Mouse (Mus musculus): ENCODE measurements at regions not wholly inside any gene's neighbourhood (a gene's known extent, or its start where the extent isn't known, plus 50 kb on each side); places are given as distances from the start of the nearest gene placed in this dataset.

DNA sequence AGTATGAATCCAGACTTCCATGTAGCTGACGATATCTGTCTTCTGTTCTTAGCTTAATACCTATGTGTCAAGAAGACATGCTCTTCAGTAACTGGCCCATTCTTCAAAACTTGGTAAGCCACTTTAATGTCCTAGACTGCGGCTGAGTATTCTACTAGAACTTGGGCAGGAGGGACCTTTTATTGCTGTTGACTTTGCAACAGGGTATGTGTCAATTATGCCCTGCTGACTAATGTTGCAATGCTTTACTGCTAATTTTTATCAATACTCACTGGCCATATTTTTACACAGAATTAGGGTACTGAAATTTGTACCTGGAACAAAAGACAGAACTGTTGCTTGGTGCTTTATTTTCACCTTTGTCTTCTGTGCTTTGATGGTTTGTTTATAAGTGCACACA, 746.9 kb downstream of the Ppargc1a start:
- DNase-seq = no peak

DNA sequence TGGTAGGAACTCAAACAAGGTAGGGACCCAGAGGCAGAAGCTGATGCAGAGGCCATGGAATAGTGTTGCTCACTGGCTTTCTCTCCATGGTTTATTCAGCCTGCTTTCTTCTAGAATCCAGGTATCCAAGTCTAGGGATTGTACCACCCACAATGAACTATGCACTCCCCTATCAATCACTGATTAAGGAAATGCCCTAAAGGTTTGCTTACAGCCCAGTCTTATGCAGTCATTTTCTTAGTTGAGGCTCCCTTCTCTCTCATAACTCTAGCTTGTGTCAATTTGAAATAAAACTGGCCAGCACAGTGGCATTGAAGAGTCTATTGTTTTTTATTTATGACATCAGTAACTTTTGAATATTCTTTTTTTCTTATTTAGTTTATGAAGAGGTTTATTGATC, 747.6 kb downstream of the Ppargc1a start:
- no peak for DNase-seq

DNA sequence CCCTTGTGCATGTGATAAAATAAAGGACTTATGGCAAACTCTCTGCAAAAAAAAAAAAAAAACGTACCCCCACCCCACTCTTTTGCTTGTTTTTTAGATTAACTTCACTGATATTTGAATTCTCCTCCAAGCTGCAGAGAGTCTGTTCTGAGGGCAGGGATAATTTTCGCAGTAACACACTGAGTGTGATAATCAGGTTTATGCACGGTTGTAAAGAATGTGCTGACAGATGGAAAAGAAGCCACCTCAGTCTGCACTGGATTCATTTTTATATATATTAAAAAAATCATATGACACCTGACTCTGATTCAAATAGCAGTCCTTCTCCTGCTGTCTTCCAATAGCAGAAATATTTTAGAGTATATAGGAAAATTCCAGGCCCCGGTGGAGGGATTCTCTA, 736.5 kb upstream of the Adgra3 start:
- no peak for DNase-seq

DNA sequence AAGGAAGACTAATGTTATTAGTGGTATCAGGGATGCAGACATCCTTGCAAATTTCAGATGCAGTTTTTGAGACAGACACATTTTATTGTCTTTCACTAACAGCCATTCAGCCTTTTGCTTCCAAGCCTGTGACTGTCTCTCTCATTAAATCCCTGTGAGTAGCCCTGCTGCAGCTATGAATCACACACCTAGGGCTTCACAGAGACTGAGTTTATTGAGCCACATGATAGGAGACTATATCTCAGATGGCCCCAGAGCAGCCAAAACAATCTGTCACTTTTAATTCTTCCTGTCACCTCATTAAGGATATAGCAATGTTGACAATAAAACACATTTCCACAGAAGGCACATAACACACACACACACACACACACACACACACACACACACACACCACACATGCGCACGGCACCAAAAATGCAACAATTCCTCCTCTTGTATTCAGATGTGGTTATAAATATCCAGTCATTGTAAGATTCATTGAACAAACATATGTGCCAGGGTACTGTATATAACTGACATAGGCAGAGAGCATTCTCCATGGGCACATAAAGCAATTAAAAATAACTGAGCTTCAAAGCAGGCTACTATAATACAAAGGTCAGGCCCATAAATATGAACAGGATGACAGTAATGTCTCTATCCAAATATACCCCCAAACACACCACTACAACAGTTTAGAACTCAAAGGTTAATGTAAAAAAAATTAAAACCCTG, 735.8 kb upstream of the Adgra3 start:
- DNase-seq = peak; percentile 23

DNA sequence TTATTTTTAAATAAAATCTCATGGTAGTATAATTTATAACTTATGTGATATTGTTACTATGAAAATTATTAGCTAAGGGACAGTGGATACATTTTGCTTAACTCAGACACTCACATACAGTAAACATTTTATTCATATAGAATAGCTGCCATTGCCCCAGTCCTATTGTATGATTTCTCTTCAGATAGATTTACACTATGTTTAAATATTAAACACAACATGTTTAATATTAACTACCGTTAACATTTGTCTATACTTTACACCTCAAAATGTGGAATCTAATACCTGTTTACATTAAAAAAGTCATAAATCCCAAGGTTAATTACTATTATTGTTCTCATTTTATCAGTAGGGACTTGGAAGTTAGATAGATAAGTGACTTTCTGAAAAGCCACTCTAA, 734.8 kb upstream of the Adgra3 start:
- no peak for DNase-seq

DNA sequence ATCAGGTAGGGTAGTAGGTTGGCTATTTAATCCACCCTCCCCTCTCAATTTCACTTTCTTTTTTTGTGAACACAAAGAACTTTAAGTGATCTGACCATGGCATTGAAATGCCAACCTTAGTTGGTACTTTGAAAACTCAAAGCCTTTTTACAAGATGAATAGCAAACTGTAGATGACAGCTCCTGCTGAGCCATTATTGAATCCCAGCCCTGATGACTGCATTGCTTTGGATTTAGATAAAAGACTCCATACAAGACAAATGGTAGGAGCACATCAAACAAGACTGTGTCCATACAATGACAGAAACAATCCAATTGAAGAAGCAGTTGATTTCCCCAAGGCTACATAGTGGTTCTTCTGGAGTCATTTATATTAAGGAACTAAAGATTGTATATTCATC, 726.5 kb upstream of the Adgra3 start:
- peak; percentile 58 for DNase-seq

DNA sequence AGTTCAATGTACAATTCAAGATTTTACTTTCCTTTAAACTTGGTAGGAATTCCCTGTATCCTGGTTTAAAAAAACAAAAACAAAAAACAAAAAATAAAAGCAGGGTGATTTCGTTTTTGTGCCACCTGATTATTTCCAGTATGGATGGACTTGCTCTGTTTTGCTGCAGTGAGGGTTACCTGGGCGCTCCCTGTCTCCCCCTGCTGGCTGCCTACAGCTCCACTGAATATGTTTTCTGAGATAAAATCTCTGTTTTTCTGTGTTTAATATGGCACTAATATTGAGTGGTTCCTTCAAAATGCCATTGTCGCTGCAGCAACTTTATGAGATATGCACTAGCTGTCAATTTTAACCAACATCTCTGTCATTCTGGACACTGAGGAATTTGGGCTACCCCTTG, 720.3 kb upstream of the Adgra3 start:
- no peak for DNase-seq

DNA sequence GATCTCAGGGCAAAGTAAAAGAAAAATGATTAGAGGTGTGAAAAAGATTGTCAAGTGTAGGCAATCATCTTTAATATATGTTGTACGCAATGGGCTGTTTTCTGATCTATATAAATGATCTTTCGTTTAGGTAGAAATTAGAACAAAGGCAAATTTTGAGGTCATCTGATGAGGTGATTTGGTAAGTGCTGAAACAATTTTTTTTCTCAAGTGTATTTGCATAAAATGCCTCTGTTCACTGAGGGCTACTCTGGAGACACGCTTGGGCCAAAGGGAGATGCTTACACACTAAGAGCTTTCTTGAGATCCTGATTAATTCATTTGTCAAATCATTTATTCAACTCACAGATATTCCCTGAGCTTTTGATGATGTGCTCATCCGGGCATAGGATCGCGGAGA, 719.4 kb upstream of the Adgra3 start:
- no peak for DNase-seq

DNA sequence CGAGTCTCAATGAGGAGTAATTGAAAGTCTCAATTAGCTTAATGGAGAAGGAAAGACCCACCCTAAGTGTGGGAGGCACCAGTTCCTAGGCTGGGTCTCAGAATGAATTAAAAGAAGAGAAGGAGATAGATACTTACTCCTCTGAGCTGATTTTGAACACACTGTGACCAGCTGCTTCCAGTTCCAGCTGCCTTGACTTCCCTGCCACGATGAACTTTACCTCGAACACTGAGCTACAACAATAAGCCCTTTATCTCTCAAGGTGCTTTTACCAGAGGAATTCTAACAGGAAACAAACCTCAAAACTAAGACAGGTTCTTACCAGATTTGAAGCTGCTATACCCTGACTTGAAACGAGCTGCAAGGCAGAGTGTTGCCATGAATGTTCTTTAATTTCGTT, 703.5 kb upstream of the Adgra3 start:
- DNase-seq = no peak

DNA sequence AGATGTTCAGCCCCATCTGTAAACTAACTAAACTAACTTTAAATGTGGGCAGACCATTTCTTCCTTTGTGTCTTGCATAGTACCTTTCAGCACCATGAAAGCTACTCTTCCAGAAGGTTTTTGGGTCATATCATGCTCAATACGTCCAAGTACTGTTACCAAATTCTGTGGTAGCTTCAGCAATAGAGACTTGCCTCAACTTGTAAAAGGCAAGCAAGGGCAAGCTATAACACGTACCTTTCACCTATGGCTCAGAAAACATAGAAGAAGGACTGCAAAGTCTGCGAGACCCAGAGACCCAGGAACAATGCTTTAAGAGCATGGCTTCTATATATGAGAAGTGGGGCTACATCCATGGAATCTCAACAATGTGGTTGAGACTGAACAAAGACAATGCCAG, 701.6 kb upstream of the Adgra3 start:
- DNase-seq = no peak

DNA sequence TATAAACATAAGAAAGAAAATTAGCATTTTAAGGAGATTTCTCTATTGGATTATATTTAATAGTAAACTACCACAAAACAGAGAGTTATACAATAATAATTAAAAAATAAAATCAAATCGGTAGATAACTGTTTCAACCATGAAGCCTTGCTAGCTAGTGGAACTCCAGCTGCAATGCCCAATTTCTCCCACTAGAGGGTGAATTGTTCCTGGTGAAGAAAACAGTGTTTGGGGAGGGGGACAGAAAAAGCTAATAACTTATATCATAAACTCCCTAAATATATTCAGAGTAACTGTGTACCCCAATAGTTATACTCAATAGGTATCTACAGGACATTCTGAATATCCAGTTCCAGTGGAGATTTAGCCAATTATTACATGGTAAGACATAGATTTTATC, 694.0 kb upstream of the Adgra3 start:
- DNase-seq = peak; percentile 53

DNA sequence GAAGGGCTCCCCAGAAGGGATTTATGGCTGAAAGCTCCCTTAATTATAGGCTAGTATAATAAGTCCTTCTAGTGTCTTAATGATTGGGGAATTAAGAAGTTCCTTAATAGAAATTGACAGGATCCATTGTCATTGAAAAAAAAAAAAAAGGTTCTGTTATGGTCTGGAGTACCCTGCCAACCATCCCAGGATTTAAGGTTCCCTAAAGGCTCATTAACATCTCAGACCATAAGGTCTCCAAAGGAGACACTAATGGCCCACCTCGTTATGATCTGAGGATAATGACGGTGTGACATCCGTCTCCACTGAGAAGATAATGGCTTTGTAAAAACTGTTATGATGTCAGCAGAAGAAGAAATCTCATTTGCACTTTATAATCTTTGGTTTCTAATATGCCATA, 692.6 kb upstream of the Adgra3 start:
- DNase-seq = peak; percentile 39

DNA sequence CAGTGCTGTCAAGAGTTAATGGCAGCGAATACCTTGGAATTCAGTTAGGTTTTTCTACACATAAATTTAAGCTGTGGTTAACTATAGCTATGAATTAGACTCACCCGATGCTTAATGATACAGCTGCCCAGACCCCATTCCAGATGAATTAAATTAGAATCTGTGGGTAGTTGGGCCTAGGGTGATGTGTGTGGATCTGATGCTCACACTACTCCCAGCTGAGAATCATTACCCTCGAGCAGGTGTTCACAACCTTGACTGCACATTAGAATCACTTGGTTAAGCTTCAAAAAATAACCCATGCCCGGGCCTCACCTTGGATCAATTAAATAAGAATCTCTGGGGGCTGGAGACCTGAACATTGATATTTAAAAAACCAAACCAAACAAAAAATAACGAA, 684.2 kb upstream of the Adgra3 start:
- DNase-seq = no peak

DNA sequence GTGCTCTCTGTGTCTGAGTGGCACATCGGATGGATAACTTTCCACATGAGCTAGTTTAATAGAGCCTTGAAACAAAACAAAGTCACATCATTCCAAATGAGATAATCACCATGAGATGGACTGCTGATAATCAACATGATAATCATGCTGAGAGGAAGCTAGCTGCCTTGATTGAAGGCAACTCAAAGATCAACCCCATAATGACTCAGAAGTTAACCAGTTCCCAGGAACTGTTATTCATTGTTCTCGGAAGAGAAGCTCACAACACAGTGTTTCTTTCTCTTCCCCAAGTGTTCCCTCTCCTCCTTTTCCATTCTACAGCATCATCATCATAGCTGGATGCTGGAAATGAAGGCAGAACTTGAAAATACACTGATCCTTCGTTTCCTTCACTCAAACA, 674.9 kb upstream of the Adgra3 start:
- no peak for DNase-seq

DNA sequence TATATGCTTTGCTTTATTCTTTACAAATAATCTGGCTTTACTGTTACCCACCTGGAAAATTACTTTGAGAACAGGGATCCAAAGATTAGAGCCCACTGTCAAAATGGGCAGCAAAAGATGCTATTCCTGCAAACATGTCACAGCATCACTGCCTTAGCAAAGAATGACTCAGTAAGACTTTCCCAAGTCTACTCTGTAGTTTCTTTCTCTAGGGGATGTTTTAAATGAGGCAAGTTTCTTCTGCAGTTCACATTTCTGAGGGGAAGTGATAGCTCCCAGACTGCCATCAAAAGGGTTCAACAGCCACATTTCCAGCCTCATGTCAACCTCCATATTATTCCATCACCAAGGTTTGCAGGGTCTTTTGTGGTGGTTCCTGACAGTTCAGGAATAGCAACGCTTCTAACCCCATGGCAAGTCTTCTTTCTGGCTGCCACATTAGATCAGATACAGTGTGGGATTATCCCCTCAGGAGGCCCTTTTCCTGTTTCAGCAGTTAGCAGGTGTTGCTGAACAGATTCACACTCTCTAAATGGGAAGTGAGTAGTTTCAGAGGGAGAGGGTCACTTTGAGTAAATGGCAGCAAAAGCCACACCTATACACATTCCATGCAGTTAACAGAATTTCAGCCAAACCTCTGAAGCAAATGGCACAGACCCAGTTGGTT, 669.7 kb upstream of the Adgra3 start:
- DNase-seq = no peak

DNA sequence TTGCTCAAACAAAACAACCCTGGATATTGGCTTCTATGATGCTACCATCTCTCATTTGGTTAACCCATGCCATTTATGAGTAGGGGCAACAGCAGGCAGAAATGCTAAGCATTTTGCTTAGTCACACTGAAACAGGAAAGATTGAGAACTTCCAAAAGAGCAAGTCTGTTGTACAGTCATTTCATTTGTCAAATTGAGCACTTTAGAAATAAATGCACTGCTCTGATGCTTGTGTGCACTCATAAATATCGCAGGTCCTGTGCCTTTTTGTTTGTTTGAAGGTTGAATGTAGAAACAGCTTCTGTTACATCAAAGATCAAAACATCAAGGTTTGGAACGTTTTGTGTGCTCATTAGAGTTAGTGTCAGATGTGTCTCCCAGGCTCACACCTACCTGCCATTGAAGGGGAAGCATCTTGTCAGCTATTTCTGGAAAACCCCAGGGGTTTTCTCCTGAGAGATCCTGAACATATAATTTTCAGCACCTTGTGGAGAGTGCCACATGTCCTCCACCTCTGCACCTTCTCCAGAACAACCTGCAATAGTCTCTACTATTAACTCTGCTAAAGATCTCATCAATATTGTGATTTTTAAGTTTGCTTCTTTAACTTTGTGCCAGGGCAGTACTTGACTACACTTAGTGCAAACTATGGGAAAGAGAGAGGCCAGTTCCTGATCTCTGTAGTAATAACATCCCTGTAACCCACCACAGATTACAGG, 648.3 kb upstream of the Adgra3 start:
- DNase-seq = no peak

DNA sequence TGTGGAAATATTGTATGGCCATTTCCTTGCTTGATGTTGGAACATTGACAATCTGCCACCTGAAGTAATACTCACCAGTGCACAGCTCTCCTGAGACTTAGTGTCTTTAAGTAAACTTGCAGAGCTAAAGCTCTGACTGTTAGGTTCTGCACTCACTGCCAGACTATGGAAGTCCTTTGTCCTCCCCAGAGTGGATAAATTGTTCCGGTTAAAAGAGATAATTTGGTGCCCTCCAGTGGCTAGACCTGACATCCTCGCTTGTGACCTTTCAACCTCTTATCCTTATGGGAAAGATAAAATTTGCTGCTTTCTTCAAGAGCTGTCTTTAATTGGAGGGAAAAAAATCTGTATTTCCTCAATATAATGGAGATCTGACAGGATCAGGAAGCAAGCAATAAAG, 639.3 kb upstream of the Adgra3 start:
- DNase-seq = peak; percentile 48

DNA sequence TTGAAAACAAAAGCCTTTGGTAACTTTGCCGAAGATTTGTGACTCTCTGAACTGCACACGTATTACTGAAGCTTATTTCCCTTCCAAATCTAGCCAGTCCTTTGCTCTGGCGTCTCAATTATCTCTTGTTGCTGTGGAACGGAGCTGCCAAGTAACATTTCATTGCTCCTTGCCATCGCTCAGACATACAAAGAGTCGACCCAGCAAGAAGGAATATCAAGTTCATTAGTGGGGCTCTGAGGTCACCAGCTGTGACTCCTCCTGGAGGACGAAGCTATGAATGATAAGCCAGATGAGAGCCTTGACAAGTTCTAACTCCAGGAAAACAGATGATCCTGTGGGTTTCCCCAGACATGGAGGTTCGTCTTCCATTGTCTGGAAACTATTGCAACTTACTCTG, 638.8 kb upstream of the Adgra3 start:
- peak; percentile 15 for DNase-seq

DNA sequence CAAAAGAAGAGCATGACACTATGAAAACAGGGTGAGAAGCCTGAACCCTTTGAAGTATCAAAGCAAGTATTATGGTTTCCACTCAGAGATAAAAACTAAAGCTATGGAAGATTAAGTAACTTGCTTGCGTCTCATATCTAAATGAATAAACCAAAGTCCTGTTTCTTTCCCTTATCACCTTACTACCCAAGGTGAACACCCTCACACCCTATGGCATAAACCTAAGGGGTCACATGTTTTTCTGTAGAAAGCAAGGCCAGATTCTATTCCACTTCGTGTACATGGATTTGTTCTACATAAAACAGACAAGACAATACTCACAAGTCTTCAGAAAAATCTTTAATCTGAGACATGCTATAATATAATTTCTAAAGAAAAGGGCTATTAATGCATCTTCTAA, 629.6 kb upstream of the Adgra3 start:
- DNase-seq = no peak

DNA sequence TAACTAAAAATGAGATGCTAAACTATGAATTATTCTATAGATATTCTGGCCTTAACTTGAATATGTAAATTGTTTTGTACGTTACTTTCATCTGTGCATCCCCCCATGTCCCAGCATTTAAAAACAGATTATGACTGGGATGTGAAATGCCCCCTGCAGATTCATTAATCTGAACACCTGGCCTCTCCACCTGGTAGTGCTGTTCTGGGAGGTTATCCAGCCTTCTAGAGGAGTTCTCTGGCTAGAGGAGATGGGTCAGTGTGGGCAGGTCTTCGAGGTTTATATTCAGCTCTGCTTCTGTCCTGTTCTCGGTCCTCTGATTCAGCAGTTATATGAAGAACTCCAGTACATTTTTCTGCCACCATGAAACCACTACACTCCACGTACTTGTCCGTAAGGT, 625.2 kb upstream of the Adgra3 start:
- DNase-seq = no peak

DNA sequence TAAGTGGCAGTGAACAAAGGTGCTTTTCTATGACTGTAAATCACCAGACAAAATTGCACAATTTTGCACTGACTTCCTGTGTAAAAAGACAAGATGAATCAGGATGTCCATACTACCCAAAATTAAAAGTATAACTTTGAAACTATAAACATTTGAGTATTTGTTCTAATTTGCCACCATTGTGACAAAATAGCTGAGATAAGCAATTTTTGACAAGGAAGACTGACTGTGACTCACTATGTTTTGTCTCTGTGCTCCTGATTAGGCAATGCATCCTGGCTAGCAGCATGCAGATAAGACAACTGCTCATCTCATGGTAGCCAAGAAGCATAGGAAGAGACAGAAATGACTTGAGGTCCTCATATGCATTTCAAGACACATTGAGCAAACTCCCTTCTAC, 577.7 kb upstream of the Adgra3 start:
- no peak for DNase-seq

DNA sequence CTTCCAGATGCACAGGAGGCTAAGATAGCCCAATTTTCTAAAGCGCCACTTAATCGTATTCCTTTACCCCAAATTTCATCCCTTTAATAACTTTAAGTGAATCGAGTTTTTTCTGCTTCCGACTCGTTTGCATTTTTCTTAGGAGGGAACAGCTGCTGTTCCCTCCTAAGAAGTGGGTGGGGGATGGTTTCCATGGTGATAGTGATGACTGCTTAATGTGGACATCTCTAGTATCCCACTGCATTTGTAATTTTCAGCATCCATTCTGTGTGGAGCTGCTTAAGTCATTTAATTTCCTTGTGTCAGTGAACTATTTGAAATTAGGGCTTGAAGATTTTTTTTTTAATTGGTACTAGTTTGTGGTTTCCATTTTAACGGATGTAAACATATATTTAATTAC, 567.8 kb upstream of the Adgra3 start:
- no peak for DNase-seq

DNA sequence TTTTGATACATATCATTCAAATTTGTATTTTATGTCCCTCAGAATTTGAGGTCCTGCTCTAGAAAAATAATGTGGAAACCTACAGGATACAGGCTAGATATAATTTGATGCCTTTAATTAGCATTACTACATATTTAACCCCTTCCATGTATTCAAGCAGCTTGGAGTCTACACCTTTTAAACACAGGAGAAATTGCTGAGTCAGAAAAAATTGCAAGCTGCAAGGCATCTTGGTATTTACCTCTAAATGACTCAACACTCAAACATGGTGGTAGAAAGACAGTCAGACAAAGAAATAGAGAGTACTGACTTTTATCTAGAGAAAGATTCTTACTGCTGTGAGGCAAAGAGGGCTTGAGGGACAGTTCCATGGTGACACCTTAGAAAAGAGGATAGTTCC, 565.4 kb upstream of the Adgra3 start:
- DNase-seq = no peak
